Mouse (Mus musculus) neural tube, embryonic 12.5 days (tissue): ENCODE results near the gene Kcna2. TPM values are rescaled to one million over a fixed set of nuclear protein-coding genes. Genes with fewer than 3 reads are reported as not detected.

ENCODE experiments used
- ATAC-seq: fragments of 200-750 bp; cut with Nextera tagmentation; 2 replicates; pipeline ENCODE4 v1.8.0; 2017; ENCODE audit warnings: low read depth, mild to moderate bottlenecking, moderate TSS enrichment, moderate library complexity; ENCODE audit not compliant: low FRiP score
- H3K27ac ChIP-seq: fragments of 300-500 bp; sonication (generic); 2 replicates; pipeline ENCODE4 v1.5.1; 2016
- H3K27me3 ChIP-seq: fragments of 300-500 bp; sonication (generic); replicated peaks from 2 replicates; pipeline ENCODE4 v1.6.1; 2016; ENCODE audit warnings: mild to moderate bottlenecking
- H3K36me3 ChIP-seq: fragments of 300-500 bp; sonication (generic); 2 replicates; pipeline ENCODE4 v1.6.1; 2016; ENCODE audit warnings: mild to moderate bottlenecking
- H3K4me1 ChIP-seq: fragments of 300-500 bp; sonication (generic); 2 replicates; pipeline ENCODE4 v1.6.1; 2016
- H3K4me2 ChIP-seq: fragments of 300-500 bp; sonication (generic); replicated peaks from 2 replicates; pipeline ENCODE4 v1.6.1; 2016; ENCODE audit warnings: mild to moderate bottlenecking
- H3K4me3 ChIP-seq: fragments of 300-500 bp; sonication (generic); 2 replicates; pipeline ENCODE4 v1.5.1; 2016
- H3K9ac ChIP-seq: fragments of 300-500 bp; sonication (generic); 2 replicates; pipeline ENCODE4 v1.6.1; 2016; ENCODE audit warnings: mild to moderate bottlenecking
- H3K9me3 ChIP-seq: fragments of 300-500 bp; sonication (generic); 2 replicates; pipeline ENCODE4 v1.6.1; 2016; ENCODE audit warnings: mild to moderate bottlenecking
- WGBS: fragments of 180-500 bp; shearing (Covaris S2); methylation state at CpG from one replicate; pipeline ENCODE4 v1.1.7; 2016; 5-methylcytosine and 5-hydroxymethylcytosine counted together
- polyA plus RNA-seq: library from polyadenylated mRNA; unstranded; fragments of >200 nt; fragmentation: Nextera tagmentation; extraction: Ambion mirVana; gene quantifications from 2 replicates; pipeline ENCODE4 v1.2.1, GENCODE M21; 2016

Kcna2 gene
- 0.37 and 0.55 TPM in 2 replicates for polyA plus RNA-seq

DNA sequence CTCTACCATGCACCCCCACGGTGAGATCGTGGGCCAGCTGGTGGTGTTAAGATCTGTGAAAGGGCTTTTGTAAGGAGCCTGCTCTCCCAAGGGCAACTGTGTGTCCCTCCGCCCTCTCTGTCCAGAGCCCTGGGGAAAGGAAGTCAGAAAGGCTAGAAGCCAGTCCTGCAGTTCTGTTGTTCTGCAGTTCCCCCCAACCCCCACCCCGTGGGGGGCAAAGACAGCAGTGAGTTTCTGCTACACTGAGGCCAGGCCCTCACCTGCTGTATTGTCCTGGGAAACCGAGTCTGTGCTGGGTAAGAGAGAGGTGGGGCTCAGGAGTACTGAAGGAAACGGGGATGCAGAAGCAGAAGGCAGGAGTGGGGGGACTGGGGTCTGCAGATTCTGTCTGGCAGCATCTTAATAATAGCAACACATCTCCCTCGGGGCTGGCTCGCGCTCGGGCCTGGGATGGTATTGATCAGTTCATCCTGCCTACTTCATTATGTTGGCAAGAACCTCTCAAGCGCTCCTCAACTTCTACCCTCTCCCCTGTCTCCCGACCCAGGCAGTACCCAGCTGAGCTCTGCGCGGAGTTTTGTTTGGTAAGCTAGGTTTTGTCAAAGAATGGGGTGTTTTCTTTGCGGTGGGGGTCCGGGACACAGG, at the start of gene Kcna2:
Gene Kcna2 (plus strand): TSS at position 336 of the 645 bp plus-strand sequence.
- 2% methylated on average over 16 of the region's 16 CpGs for WGBS
- ATAC-seq, result peak; percentile 27
- Histone ChIP-seq H3K9me3 (no peaks in the 10 kb centered on the region), H3K36me3 (no peaks in the 10 kb centered on the region), H3K4me2 (peak within 1 kb of the TSS; percentile 94), H3K27me3 (peaks cover 39% of the 10 kb centered on the region), H3K9ac (peak within 1 kb of the TSS; percentile 65), H3K4me1 (peaks cover 19% of the 10 kb centered on the region), H3K27ac (no peak within 1 kb of the TSS), H3K4me3 (peak within 1 kb of the TSS; percentile 61)

- WGBS, result 95% methylated on average over 1 of the region's 1 CpGs
- H3K4me2 ChIP-seq, result no peak overlapping the region
- no peaks in the 10 kb centered on the region for H3K9me3 ChIP-seq
- no peak overlapping the region for H3K27ac ChIP-seq
- no peaks in the 10 kb centered on the region for H3K36me3 ChIP-seq
- no peak overlapping the region for H3K9ac ChIP-seq
- H3K4me3 ChIP-seq, result no peak overlapping the region
- no peaks in the 10 kb centered on the region for H3K27me3 ChIP-seq
- no peak for ATAC-seq
- no peaks in the 10 kb centered on the region for H3K4me1 ChIP-seq
These were observed 39.5 kb upstream of the Kcna2 start for GRCm38 (mm10) chr3:107061468-107061867.

DNA sequence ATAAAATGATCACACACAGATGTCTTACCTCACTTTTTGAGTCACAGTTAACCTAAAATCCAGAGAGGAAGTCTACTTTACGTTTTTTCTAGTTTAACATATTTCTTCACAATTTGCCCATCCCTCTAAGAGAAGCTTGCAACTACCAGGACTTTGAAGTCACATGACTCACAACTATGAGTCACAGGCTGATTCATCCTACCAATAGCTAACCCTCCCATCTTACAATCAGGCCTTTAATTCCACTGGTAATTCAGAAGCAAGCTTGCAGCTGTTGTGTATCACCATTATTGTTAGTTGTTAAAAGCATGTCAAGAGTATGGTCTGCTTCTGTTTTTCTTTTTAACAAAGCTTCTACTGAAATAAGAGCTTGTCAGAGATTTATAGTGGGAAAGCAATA, 38.2 kb upstream of the Kcna2 start:
- Histone ChIP-seq H3K36me3 (no peaks in the 10 kb centered on the region), H3K27ac (no peak overlapping the region), H3K4me1 (no peaks in the 10 kb centered on the region), H3K9ac (no peak overlapping the region), H3K4me3 (no peak overlapping the region), H3K4me2 (no peak overlapping the region), H3K9me3 (no peaks in the 10 kb centered on the region), H3K27me3 (no peaks in the 10 kb centered on the region)
- 78% methylated on average over 1 of the region's 1 CpGs for WGBS
- no peak for ATAC-seq

- H3K4me2 ChIP-seq, result no peak overlapping the region
- ATAC-seq, result no peak
- WGBS, result 71% methylated on average over 6 of the region's 6 CpGs
- H3K4me3 ChIP-seq, result no peak overlapping the region
- H3K27me3 ChIP-seq, result no peaks in the 10 kb centered on the region
- no peak overlapping the region for H3K27ac ChIP-seq
- no peaks in the 10 kb centered on the region for H3K9me3 ChIP-seq
- H3K36me3 ChIP-seq, result no peaks in the 10 kb centered on the region
- H3K9ac ChIP-seq, result no peak overlapping the region
- H3K4me1 ChIP-seq, result no peaks in the 10 kb centered on the region
These were observed 35.3 kb upstream of the Kcna2 start for GRCm38 (mm10) chr3:107065510-107066095.

- H3K27ac ChIP-seq, result no peak overlapping the region
- no peaks in the 10 kb centered on the region for H3K4me1 ChIP-seq
- H3K9me3 ChIP-seq, result no peaks in the 10 kb centered on the region
- H3K27me3 ChIP-seq, result no peaks in the 10 kb centered on the region
- H3K9ac ChIP-seq, result no peak overlapping the region
- H3K4me3 ChIP-seq, result no peak overlapping the region
- no peak overlapping the region for H3K4me2 ChIP-seq
- no peaks in the 10 kb centered on the region for H3K36me3 ChIP-seq
- ATAC-seq, result no peak
- 89% methylated on average over 7 of the region's 7 CpGs for WGBS
These were observed 34.6 kb upstream of the Kcna2 start for GRCm38 (mm10) chr3:107066165-107066850.

DNA sequence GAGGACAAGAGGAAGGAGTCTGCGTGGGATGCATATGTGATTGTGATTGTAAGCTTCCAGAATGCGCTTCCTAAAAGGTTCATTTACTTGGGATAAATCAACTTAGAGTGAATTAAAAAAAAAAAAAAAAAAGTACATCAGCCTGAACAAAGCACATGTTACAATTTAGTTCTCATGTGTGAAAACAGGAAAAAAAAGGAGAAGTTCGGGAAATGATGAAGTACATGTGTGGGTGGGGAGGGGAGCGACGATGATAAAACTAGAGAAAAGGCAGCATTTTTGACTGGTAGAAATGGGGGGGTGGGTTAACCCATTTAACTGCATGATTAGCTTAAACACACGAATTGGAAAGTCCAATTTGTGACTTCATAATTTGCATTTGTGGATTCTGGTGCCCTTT, 33.7 kb upstream of the Kcna2 start:
- no peak overlapping the region for H3K4me3 ChIP-seq
- no peak for ATAC-seq
- no peaks in the 10 kb centered on the region for H3K27me3 ChIP-seq
- no peak overlapping the region for H3K9ac ChIP-seq
- no peak overlapping the region for H3K4me2 ChIP-seq
- no peak overlapping the region for H3K27ac ChIP-seq
- no peaks in the 10 kb centered on the region for H3K9me3 ChIP-seq
- H3K4me1 ChIP-seq, result no peaks in the 10 kb centered on the region
- H3K36me3 ChIP-seq, result no peaks in the 10 kb centered on the region
- WGBS, result 82% methylated on average over 6 of the region's 6 CpGs

DNA sequence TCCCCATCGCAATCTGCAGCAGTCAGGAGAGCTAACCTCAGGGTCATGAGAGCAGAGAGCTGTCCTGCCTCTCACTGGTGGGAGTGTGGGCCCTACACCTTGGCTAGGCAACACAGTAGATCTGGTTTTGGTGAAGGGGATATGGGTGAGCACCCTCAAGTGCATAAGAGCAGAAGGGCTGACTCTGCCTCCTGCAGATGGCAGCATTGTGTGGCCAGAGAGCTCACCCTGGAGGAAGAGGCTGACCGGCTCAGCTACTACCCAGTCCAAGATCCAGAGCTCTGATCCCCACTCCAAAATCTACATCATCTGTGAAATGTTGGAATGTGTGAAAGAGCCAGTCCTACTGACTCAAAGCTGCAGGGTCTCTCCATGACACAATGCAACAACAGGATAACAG, 27.1 kb upstream of the Kcna2 start:
- H3K9ac ChIP-seq, result no peak overlapping the region
- no peak overlapping the region for H3K4me3 ChIP-seq
- no peak overlapping the region for H3K4me2 ChIP-seq
- H3K36me3 ChIP-seq, result no peaks in the 10 kb centered on the region
- no peaks in the 10 kb centered on the region for H3K27me3 ChIP-seq
- no peaks in the 10 kb centered on the region for H3K9me3 ChIP-seq
- ATAC-seq, result no peak
- no peaks in the 10 kb centered on the region for H3K4me1 ChIP-seq
- 89% methylated on average over 2 of the region's 2 CpGs for WGBS
- no peak overlapping the region for H3K27ac ChIP-seq

DNA sequence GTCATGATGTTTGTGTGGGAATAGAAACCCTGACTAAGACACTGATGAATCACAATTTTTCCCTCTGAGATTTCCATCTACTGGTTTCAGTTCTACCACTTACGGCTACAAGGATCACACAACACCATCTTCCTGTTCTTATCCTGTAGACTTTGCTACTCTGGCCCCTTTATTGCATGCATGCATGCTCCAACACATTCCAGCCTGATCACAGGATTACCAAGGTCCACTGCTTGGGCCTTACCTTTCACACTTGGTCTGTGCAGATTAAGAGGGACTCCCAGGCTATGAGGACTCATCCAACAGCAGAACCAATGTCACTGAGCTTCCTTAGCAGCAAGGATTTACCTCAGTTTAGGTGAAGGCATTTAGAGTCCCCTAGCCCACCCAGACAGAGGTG, 25.2 kb upstream of the Kcna2 start:
- H3K36me3 ChIP-seq, result no peaks in the 10 kb centered on the region
- no peaks in the 10 kb centered on the region for H3K9me3 ChIP-seq
- no peak overlapping the region for H3K4me3 ChIP-seq
- no peak overlapping the region for H3K27ac ChIP-seq
- no peaks in the 10 kb centered on the region for H3K4me1 ChIP-seq
- WGBS, result 86% methylated on average over 1 of the region's 1 CpGs
- no peak overlapping the region for H3K9ac ChIP-seq
- no peak for ATAC-seq
- H3K27me3 ChIP-seq, result no peaks in the 10 kb centered on the region
- no peak overlapping the region for H3K4me2 ChIP-seq

DNA sequence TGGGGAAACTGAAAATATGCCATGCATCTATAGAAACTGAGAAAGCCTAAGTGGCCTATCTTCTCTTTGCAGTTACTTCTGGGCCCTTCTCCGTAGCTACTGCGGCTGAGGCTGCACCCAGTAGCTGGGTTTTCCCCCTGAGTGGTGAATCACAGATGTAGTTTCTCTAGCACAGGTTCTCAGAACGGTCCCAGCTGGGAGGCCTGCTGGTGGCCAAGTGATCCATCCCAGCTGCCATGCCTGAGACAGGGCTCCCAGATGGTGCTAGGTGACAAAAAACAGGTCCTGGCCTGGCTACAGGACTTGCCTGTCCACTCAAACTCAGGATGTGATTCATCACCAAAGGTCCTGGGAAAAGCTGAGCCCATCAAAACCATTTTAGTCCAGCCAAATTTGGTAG, 24.3 kb upstream of the Kcna2 start:
- Histone ChIP-seq H3K9me3 (no peaks in the 10 kb centered on the region), H3K4me3 (no peak overlapping the region), H3K4me2 (no peak overlapping the region), H3K4me1 (no peaks in the 10 kb centered on the region), H3K27me3 (no peaks in the 10 kb centered on the region), H3K9ac (no peak overlapping the region), H3K27ac (no peak overlapping the region), H3K36me3 (no peaks in the 10 kb centered on the region)
- WGBS, result 82% methylated on average over 3 of the region's 3 CpGs
- ATAC-seq, result no peak

- ATAC-seq, result no peak
These were observed 23.8 kb upstream of the Kcna2 start for GRCm38 (mm10) chr3:107077101-107077500.

GRCm38 (mm10) chr3:107080803-107081202, 20.1 kb upstream of the Kcna2 start:
- no peak for ATAC-seq

More at GRCm38 (mm10) chr3:107077101-107077500, 23.8 kb upstream of the Kcna2 start:
- H3K4me3 ChIP-seq, result no peak overlapping the region
- 90% methylated on average over 2 of the region's 2 CpGs for WGBS
- no peaks in the 10 kb centered on the region for H3K4me1 ChIP-seq
- no peaks in the 10 kb centered on the region for H3K9me3 ChIP-seq
- H3K4me2 ChIP-seq, result no peak overlapping the region
- H3K27ac ChIP-seq, result no peak overlapping the region
- no peaks in the 10 kb centered on the region for H3K36me3 ChIP-seq
- H3K9ac ChIP-seq, result no peak overlapping the region
- H3K27me3 ChIP-seq, result no peaks in the 10 kb centered on the region

GRCm38 (mm10) chr3:107081227-107081626, 19.7 kb upstream of the Kcna2 start:
- Histone ChIP-seq H3K27me3 (no peaks in the 10 kb centered on the region), H3K9ac (no peak overlapping the region), H3K4me3 (no peak overlapping the region), H3K4me1 (no peaks in the 10 kb centered on the region), H3K36me3 (no peaks in the 10 kb centered on the region), H3K9me3 (no peaks in the 10 kb centered on the region), H3K27ac (no peak overlapping the region), H3K4me2 (no peak overlapping the region)
- 26% methylated on average over 3 of the region's 3 CpGs for WGBS
- no peak for ATAC-seq

More at GRCm38 (mm10) chr3:107080803-107081202, 20.1 kb upstream of the Kcna2 start:
- 93% methylated on average over 3 of the region's 3 CpGs for WGBS
- H3K4me1 ChIP-seq, result no peaks in the 10 kb centered on the region
- H3K4me2 ChIP-seq, result no peak overlapping the region
- no peaks in the 10 kb centered on the region for H3K36me3 ChIP-seq
- H3K27ac ChIP-seq, result no peak overlapping the region
- no peak overlapping the region for H3K4me3 ChIP-seq
- no peak overlapping the region for H3K9ac ChIP-seq
- no peaks in the 10 kb centered on the region for H3K27me3 ChIP-seq
- no peaks in the 10 kb centered on the region for H3K9me3 ChIP-seq
